Mouse (Mus musculus) MEL (cell line): ENCODE measurements at regions not wholly inside any gene's neighbourhood (a gene's known extent, or its start where the extent isn't known, plus 50 kb on each side); places are given as distances from the start of the nearest gene placed in this dataset.

Experiments
- CTCF ChIP-seq, 3 experiments: IDR thresholded peaks in 2 of 3; conservative IDR thresholded peaks in 1 of 3; 2 replicates each; pipeline ENCODE4 v1.5.1; 2011 to 2012; ENCODE audit warnings: low read length in 3 of 3, low read depth in 2 of 3, mild to moderate bottlenecking in 2 of 3, improper control_type of control experiment in 1 of 3, inconsistent platforms in 1 of 3, mixed read lengths in 1 of 3, moderate library complexity in 1 of 3; ENCODE audit not compliant: control insufficient read depth in 1 of 3, insufficient read depth in 1 of 3, poor library complexity in 1 of 3, severe bottlenecking in 1 of 3
- ETS1 ChIP-seq: IDR thresholded peaks from 2 replicates; pipeline ENCODE4 v1.6.1; 2012; ENCODE audit warnings: low read depth, mild to moderate bottlenecking, inconsistent platforms, low read length, improper control_type of control experiment, moderate library complexity
- GATA1 ChIP-seq: IDR thresholded peaks from 2 replicates; pipeline ENCODE4 v1.6.1; 2011; ENCODE audit warnings: low read depth, low read length, improper control_type of control experiment
- HCFC1 ChIP-seq: IDR thresholded peaks from 2 replicates; pipeline ENCODE4 v1.6.1; 2012; ENCODE audit warnings: low read depth, mild to moderate bottlenecking, inconsistent platforms, low read length, improper control_type of control experiment, moderate library complexity
- JUND ChIP-seq: IDR thresholded peaks from 2 replicates; pipeline ENCODE4 v1.6.1; 2011; ENCODE audit warnings: low read depth, mild to moderate bottlenecking, improper control_type of control experiment, low read length
- MAZ ChIP-seq: IDR thresholded peaks from 2 replicates; pipeline ENCODE4 v1.6.1; 2012; ENCODE audit warnings: low read depth, mild to moderate bottlenecking, inconsistent platforms, low read length, improper control_type of control experiment
- MXI1 ChIP-seq: IDR thresholded peaks from 2 replicates; pipeline ENCODE4 v1.6.1; 2011; ENCODE audit warnings: mild to moderate bottlenecking, low read depth, low read length, improper control_type of control experiment
- MYB ChIP-seq: IDR thresholded peaks from 2 replicates; pipeline ENCODE4 v1.6.1; 2011; ENCODE audit warnings: mild to moderate bottlenecking, low read depth, low read length, improper control_type of control experiment
- POLR2A ChIP-seq, 2 experiments: IDR thresholded peaks; 2 replicates each; pipeline ENCODE4 v1.6.1; 2011 to 2012; ENCODE audit warnings: low read length in 2 of 2, mild to moderate bottlenecking in 2 of 2, control low read depth in 1 of 2, improper control_type of control experiment in 1 of 2, low read depth in 1 of 2, moderate library complexity in 1 of 2; ENCODE audit not compliant: control insufficient read depth in 1 of 2, insufficient read depth in 1 of 2, poor library complexity in 1 of 2
- TCF12 ChIP-seq: IDR thresholded peaks from 2 replicates; pipeline ENCODE4 v1.6.1; 2014; ENCODE audit warnings: low read depth, mild to moderate bottlenecking, inconsistent platforms, low read length, improper control_type of control experiment, moderate library complexity
- UBTF ChIP-seq: IDR thresholded peaks from 2 replicates; pipeline ENCODE4 v1.6.1; 2012; ENCODE audit warnings: low read depth, mild to moderate bottlenecking, inconsistent platforms, low read length, improper control_type of control experiment, moderate library complexity, borderline replicate concordance; ENCODE audit not compliant: insufficient read depth
- USF1 ChIP-seq: IDR thresholded peaks from 2 replicates; pipeline ENCODE4 v1.6.1; 2014; ENCODE audit warnings: low read depth, mild to moderate bottlenecking, inconsistent platforms, low read length, improper control_type of control experiment, moderate library complexity
- USF2 ChIP-seq, 2 experiments: IDR thresholded peaks; 2 replicates each; pipeline ENCODE4 v1.6.1; 2011 to 2012; ENCODE audit warnings: improper control_type of control experiment in 2 of 2, low read length in 2 of 2, borderline replicate concordance in 1 of 2, inconsistent platforms in 1 of 2, low read depth in 1 of 2, mild to moderate bottlenecking in 1 of 2; ENCODE audit not compliant: insufficient read depth in 1 of 2

- TF ChIP-seq POLR2A (IDR thresholded peaks at IDR 0.05; ENCODE audit: control insufficient read depth in 1 of 2, insufficient read depth in 1 of 2, low read depth in 1 of 2, low read length in 2 of 2, poor library complexity in 1 of 2), result no peak
- no peak for TF ChIP-seq MAZ
- TF ChIP-seq CTCF (IDR thresholded peaks at IDR 0.05 in 2 of 3, conservative IDR thresholded peaks at IDR 0.05 in 1 of 3; ENCODE audit: control insufficient read depth in 1 of 3, insufficient read depth in 1 of 3, low read depth in 2 of 3, low read length in 3 of 3, poor library complexity in 1 of 3, severe bottlenecking in 1 of 3), result no peak
- TF ChIP-seq MXI1, result no peak
- TF ChIP-seq JUND, result no peak
- no peak for TF ChIP-seq UBTF
- no peak for TF ChIP-seq GATA1
- no peak for TF ChIP-seq TCF12
- TF ChIP-seq MYB, result no peak
- TF ChIP-seq HCFC1, result no peak
- TF ChIP-seq ETS1, result no peak
- no peak for TF ChIP-seq USF1
- TF ChIP-seq USF2 (IDR thresholded peaks at IDR 0.05; ENCODE audit: borderline replicate concordance in 1 of 2, insufficient read depth in 1 of 2, low read depth in 1 of 2, low read length in 2 of 2), result no peak
These were observed 112.9 kb downstream of the Pja1 start for GRCm38 (mm10) chrX:99358051-99358617.
